Mouse (Mus musculus) G1E (cell line): ENCODE measurements around the gene Hs3st3a1.

Experiments used
- CTCF ChIP-seq: IDR thresholded peaks from 2 replicates; pipeline ENCODE4 v1.5.1; 2012; ENCODE audit warnings: low read depth, low read length, inconsistent platforms, mixed read lengths
- GATA1 ChIP-seq: IDR thresholded peaks from 2 replicates; pipeline ENCODE4 v1.6.1; 2012; ENCODE audit warnings: borderline replicate concordance, low read length, inconsistent platforms, mixed read lengths
- GATA2 ChIP-seq: IDR thresholded peaks from 2 replicates; pipeline ENCODE4 v1.6.1; 2012; ENCODE audit warnings: low read depth, low read length, inconsistent platforms, borderline replicate concordance
- POLR2AphosphoS5 ChIP-seq: IDR thresholded peaks from 2 replicates; pipeline ENCODE4 v1.6.1; 2012; ENCODE audit warnings: low read depth, low read length, inconsistent platforms; ENCODE audit not compliant: insufficient replicate concordance
- TAL1 ChIP-seq: conservative IDR thresholded peaks from 2 replicates; pipeline ENCODE4 v1.6.1; 2012; ENCODE audit warnings: low read depth, low read length, inconsistent platforms, mixed read lengths

DNA sequence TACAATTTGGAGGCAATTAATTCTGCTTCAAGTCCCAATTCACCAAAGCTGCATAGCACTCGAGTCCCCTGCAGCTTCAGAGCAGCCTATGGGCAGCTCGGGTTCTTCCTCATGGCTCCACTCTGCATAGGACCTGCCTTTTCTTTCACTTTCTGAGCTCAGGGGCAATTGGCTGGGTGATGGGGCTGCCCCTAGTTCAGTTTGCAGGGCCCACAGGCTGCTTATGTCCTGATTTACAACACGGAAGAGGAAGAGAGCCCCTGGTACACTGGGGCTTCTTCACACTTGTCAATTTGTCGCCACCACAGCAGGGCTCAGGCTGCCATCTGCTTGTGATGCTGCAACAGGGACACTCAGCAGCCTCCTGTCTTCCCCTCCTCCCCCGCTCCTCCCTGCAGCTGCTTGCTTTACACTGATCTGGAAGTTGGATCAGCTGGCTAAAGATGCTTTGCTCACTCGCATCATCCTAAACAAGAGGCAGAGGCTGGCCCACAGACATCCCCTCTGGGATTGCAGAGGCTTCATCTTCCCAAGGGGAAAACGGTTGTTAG, 38.7 kb upstream of the Hs3st3a1 start:
- TF ChIP-seq CTCF (no peak), GATA1 (no peak), POLR2AphosphoS5 (no peak), TAL1 (no peak), GATA2 (no peak)
